1 mouse cellular context compared by ENCODE assay signal in genomic region chr11:75189713-75190370, GRCm38 (mm10).
TF ChIP-seq lines count a peak whose summit lies in the region.

No protein-coding gene starts in this region.

TF ChIP-seq in ES-E14, 5 proteins besides CTCF, POLR2A, EP300 and RAD21:
- no peak for TF ChIP-seq CHD2 (IDR thresholded peaks at IDR 0.05; ENCODE audit: low read depth, low read length)
- TF ChIP-seq MAFK (IDR thresholded peaks at IDR 0.05; ENCODE audit: insufficient read depth, low read depth, low read length) = no peak
- no peak for TF ChIP-seq ZNF384 (IDR thresholded peaks at IDR 0.05; ENCODE audit: low read depth, low read length)
- no peak for TF ChIP-seq HCFC1 (IDR thresholded peaks at IDR 0.05; ENCODE audit: borderline replicate concordance, insufficient read depth, low read length)
- no peak for TF ChIP-seq ZC3H11A (IDR thresholded peaks at IDR 0.05; ENCODE audit: borderline replicate concordance, low read depth, low read length)
